Mouse (Mus musculus) bone marrow macrophage, adult 2 months (primary cell): ENCODE results near the gene Fgf11.

Experiments used
- CTCF ChIP-seq: IDR thresholded peaks from 2 replicates; pipeline ENCODE4 v1.5.1; 2012; ENCODE audit warnings: low read depth, mild to moderate bottlenecking, low read length, moderate library complexity
- POLR2A ChIP-seq: IDR thresholded peaks from 2 replicates; pipeline ENCODE4 v1.6.1; 2012; ENCODE audit warnings: mild to moderate bottlenecking, low read depth, low read length, borderline replicate concordance

GRCm38 (mm10) chr11:69806378-69806777 lies 4.7 kb upstream of the Fgf11 start:
- no peak for TF ChIP-seq POLR2A
- TF ChIP-seq CTCF = no peak
